Mouse (Mus musculus) liver, postnatal 0 days (tissue): ENCODE measurements around the gene Krt20. TPM values are rescaled to one million over a fixed set of nuclear protein-coding genes. Genes with fewer than 3 reads are reported as not detected.

Source experiments
- ATAC-seq: fragments of 200-750 bp; cut with Nextera tagmentation; 2 replicates; pipeline ENCODE4 v1.8.0; 2017; ENCODE audit warnings: mild to moderate bottlenecking, moderate library complexity
- DNase-seq: peaks from one replicate; pipeline ENCODE4 v3.0.0-alpha.2; 2016
- H3K27ac ChIP-seq: fragments of 300-500 bp; sonication (generic); 2 replicates; pipeline ENCODE4 v1.5.1; 2014; ENCODE audit warnings: antibody characterized with exemption, moderate library complexity, mild to moderate bottlenecking, low read depth
- H3K27me3 ChIP-seq: fragments of 300-500 bp; sonication (generic); 2 replicates; pipeline ENCODE4 v1.6.1; 2014; ENCODE audit warnings: low read length, control low read depth, mixed read lengths; ENCODE audit not compliant: insufficient read depth
- H3K36me3 ChIP-seq: fragments of 300-500 bp; sonication (generic); replicated peaks from 2 replicates; pipeline ENCODE4 v1.6.1; 2014; ENCODE audit warnings: mild to moderate bottlenecking, control low read depth, low read length, moderate library complexity, mixed read lengths; ENCODE audit not compliant: insufficient read depth
- H3K4me1 ChIP-seq: fragments of 300-500 bp; sonication (generic); 2 replicates; pipeline ENCODE4 v1.6.1; 2014; ENCODE audit warnings: antibody characterized with exemption, mild to moderate bottlenecking, control low read depth; ENCODE audit not compliant: insufficient read depth
- H3K4me2 ChIP-seq: fragments of 300-500 bp; sonication (generic); 2 replicates; pipeline ENCODE4 v1.6.1; 2014; ENCODE audit warnings: low read depth, mild to moderate bottlenecking, low read length, moderate library complexity, mixed read lengths
- H3K4me3 ChIP-seq: fragments of 300-500 bp; sonication (generic); 2 replicates; pipeline ENCODE4 v1.5.1; 2014; ENCODE audit warnings: low read depth, low read length
- H3K9ac ChIP-seq: fragments of 300-500 bp; sonication (generic); replicated peaks from 2 replicates; pipeline ENCODE4 v1.6.1; 2014; ENCODE audit warnings: mild to moderate bottlenecking, moderate library complexity
- H3K9me3 ChIP-seq: fragments of 300-500 bp; sonication (generic); 2 replicates; pipeline ENCODE4 v1.6.1; 2016; ENCODE audit warnings: mild to moderate bottlenecking, control low read depth, low read length, mixed read lengths
- CTCF ChIP-seq: sonication (generic); IDR thresholded peaks from 2 replicates; pipeline ENCODE4 v1.5.1; 2016; ENCODE audit warnings: antibody characterized with exemption, low read depth
- EP300 ChIP-seq: IDR thresholded peaks from 2 replicates; pipeline ENCODE4 v1.6.1; 2016; ENCODE audit warnings: antibody characterized with exemption, low read depth, mild to moderate bottlenecking
- WGBS: fragments of 180-500 bp; shearing (Covaris S2); extraction: QIAGEN DNeasy Blood & Tissue Kit; methylation state at CpG from one replicate; pipeline ENCODE4 v1.1.7; 2014; ENCODE audit not compliant: insufficient replicate concordance; 5-methylcytosine and 5-hydroxymethylcytosine counted together
- polyA plus RNA-seq: library from polyadenylated mRNA; unstranded; fragments of >200 nt; fragmentation: Nextera tagmentation; extraction: Ambion mirVana; gene quantifications from 2 replicates; pipeline ENCODE4 v1.2.1, GENCODE M21; 2015

Krt20 gene
- polyA plus RNA-seq, 1 experiment from 2014 or later: 13.3 TPM

- 77% methylated on average over 4 of the region's 4 CpGs for WGBS
- H3K4me2 ChIP-seq: no peak within 1 kb of the TSS
- no peak for ATAC-seq
- DNase-seq: no peak
- no peaks in the 10 kb centered on the region for H3K4me1 ChIP-seq
- no peaks in the 10 kb centered on the region for H3K36me3 ChIP-seq
- H3K27ac ChIP-seq: no peak within 1 kb of the TSS
- no peak within 1 kb of the TSS for H3K4me3 ChIP-seq
- no peak within 1 kb of the TSS for H3K9ac ChIP-seq
- H3K27me3 ChIP-seq: 0 out of 2 replicates have a peak, but pooled peaks cover 4% of the 10 kb centered on the region
- TF ChIP-seq EP300 (no peak), CTCF (no peak)
- no peaks in the 10 kb centered on the region for H3K9me3 ChIP-seq
Measured at GRCm38 (mm10) chr11:99389264-99389663, 48.7 kb downstream of the Krt20 start, which contains the start of gene Krt10. Gene Krt10 (minus strand): TSS chr11:99389364.

DNA sequence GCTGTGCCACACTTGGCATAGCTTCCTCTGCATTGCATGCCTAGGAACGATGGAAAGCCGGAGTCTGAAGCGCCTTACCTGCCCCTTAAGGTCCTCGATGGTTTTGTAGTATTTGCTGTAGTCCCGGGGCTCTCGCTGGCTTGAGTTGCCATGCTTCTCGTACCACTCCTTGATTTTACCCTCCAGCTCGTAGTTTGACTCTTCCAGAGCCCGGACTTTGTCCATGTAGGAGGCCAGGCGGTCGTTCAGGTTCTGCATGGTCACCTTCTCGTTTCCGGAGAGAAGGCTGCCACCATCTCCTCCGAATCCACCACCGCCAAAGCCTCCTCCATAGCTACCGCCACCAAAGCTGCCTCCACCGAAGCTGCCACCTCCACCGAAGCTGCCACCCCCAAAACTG, 49.3 kb downstream of the Krt20 start:
- TF ChIP-seq CTCF: no peak
- no peak for TF ChIP-seq EP300
- Histone ChIP-seq H3K4me3 (no peak overlapping the region), H3K36me3 (no peaks in the 10 kb centered on the region), H3K4me1 (no peaks in the 10 kb centered on the region), H3K9ac (no peak overlapping the region), H3K4me2 (no peak overlapping the region), H3K9me3 (no peaks in the 10 kb centered on the region), H3K27me3 (0 out of 2 replicates have a peak, but pooled peaks cover 4% of the 10 kb centered on the region), H3K27ac (no peak overlapping the region)
- ATAC-seq (no peak), DNase-seq (no peak)
- WGBS: 84% methylated on average over 18 of the region's 18 CpGs

GRCm38 (mm10) chr11:99385813-99386721, 51.9 kb downstream of the Krt20 start:
- TF ChIP-seq CTCF (no peak), EP300 (peak; percentile 32; the same call in 1 of the 2 replicates)
- H3K4me1 ChIP-seq: no peaks in the 10 kb centered on the region
- no peaks in the 10 kb centered on the region for H3K9me3 ChIP-seq
- H3K4me3 ChIP-seq: peak overlapping the region; percentile 60
- H3K4me2 ChIP-seq: peak overlapping the region; percentile 70
- DNase-seq: peak; percentile 87
- peak overlapping the region; percentile 66 for H3K9ac ChIP-seq
- ATAC-seq: peak; percentile 95
- WGBS: 5% methylated on average over 70 of the region's 71 CpGs
- H3K27me3 ChIP-seq: 0 out of 2 replicates have a peak, but pooled peaks cover 4% of the 10 kb centered on the region
- H3K27ac ChIP-seq: peak overlapping the region; percentile 93
- H3K36me3 ChIP-seq: no peaks in the 10 kb centered on the region

DNA sequence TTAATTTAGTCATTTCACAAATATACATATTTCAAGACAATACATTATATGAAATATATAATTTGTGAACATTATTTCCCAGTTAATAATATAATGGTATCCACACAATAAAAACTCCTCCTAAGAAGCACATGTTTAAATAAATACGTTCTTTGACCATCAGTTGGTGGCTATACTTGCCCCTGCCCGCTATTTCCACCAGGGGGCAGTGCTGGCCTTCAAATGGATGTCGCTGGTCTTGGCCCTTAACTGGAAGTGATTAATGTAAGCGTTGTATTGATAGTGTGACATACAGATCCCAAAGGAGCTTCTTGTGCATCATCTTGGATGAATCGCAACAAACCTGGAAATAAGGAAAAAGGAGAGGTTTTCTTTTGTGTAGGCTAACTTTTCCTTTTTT, 58.4 kb downstream of the Krt20 start:
- H3K4me1 ChIP-seq: no peaks in the 10 kb centered on the region
- WGBS: 9% methylated on average over 5 of the region's 5 CpGs
- TF ChIP-seq EP300: no peak
- TF ChIP-seq CTCF: peak; percentile 90

More for the DNA sequence above, 58.4 kb downstream of the Krt20 start:
- DNase-seq (peak; percentile 80), ATAC-seq (no peak)
- Histone ChIP-seq H3K9me3 (no peaks in the 10 kb centered on the region), H3K9ac (no peak overlapping the region), H3K4me3 (no peak overlapping the region), H3K36me3 (no peaks in the 10 kb centered on the region), H3K4me2 (no peak overlapping the region), H3K27ac (no peak overlapping the region), H3K27me3 (no peaks in the 10 kb centered on the region)

Other genes starting within 250 kb of the Krt20 start
- 57.4 and 61.0 TPM in 2 replicates for gene Smarce1, start 207.1 kb downstream of the Krt20 start, polyA plus RNA-seq
- gene Krt222, start 194.1 kb downstream of the Krt20 start, polyA plus RNA-seq: 0.39 and 0.55 TPM in 2 replicates
- not detected in 2 replicates for gene Krt24, start 152.9 kb downstream of the Krt20 start, polyA plus RNA-seq
- 0.11 and 0.14 TPM in 2 replicates for gene Krt25, start 115.2 kb downstream of the Krt20 start, polyA plus RNA-seq
- not detected in 2 replicates for gene Krt26, start 100.2 kb downstream of the Krt20 start, polyA plus RNA-seq
- gene Krt27, start 87.0 kb downstream of the Krt20 start, polyA plus RNA-seq: not detected in 2 replicates
- gene Krt28, start 63.2 kb downstream of the Krt20 start, polyA plus RNA-seq: not detected in 2 replicates
- 6.3 and 7.0 TPM in 2 replicates for gene Krt10, start 48.8 kb downstream of the Krt20 start, polyA plus RNA-seq
- not detected in 2 replicates for gene Krt12, start 15.9 kb downstream of the Krt20 start, polyA plus RNA-seq
- gene Krt23, start 55.0 kb upstream of the Krt20 start, polyA plus RNA-seq: 15.7 and 16.5 TPM in 2 replicates
- gene Krt39, start 83.2 kb upstream of the Krt20 start, polyA plus RNA-seq: not detected in 2 replicates
- gene Krt40, start 105.0 kb upstream of the Krt20 start, polyA plus RNA-seq: not detected in 2 replicates
- gene Krtap3-3, start 112.7 kb upstream of the Krt20 start, polyA plus RNA-seq: not detected in 2 replicates
- gene Krtap3-2, start 118.7 kb upstream of the Krt20 start, polyA plus RNA-seq: not detected in 2 replicates
- gene Gm11939, start 121.3 kb upstream of the Krt20 start, polyA plus RNA-seq: not detected in 2 replicates
- gene Krtap3-1, start 128.5 kb upstream of the Krt20 start, polyA plus RNA-seq: not detected in 2 replicates
- gene Krtap1-5, start 142.9 kb upstream of the Krt20 start, polyA plus RNA-seq: not detected in 2 replicates
- not detected in 2 replicates for gene Krtap1-4, start 145.5 kb upstream of the Krt20 start, polyA plus RNA-seq
- gene Krtap1-3, start 153.2 kb upstream of the Krt20 start, polyA plus RNA-seq: not detected in 2 replicates
- not detected in 2 replicates for gene Krtap9-3, start 160.0 kb upstream of the Krt20 start, polyA plus RNA-seq
- gene Gm11938, start 165.2 kb upstream of the Krt20 start, polyA plus RNA-seq: not detected in 2 replicates
- gene Gm11937, start 172.0 kb upstream of the Krt20 start, polyA plus RNA-seq: not detected in 2 replicates
- gene Krtap2-4, start 176.7 kb upstream of the Krt20 start, polyA plus RNA-seq: not detected in 2 replicates
- not detected in 2 replicates for gene Gm11562, start 182.3 kb upstream of the Krt20 start, polyA plus RNA-seq
- gene Krtap4-1, start 190.1 kb upstream of the Krt20 start, polyA plus RNA-seq: not detected in 2 replicates
- gene Krtap4-2, start 196.9 kb upstream of the Krt20 start, polyA plus RNA-seq: not detected in 2 replicates
- not detected in 2 replicates for gene Krtap4-7, start 205.9 kb upstream of the Krt20 start, polyA plus RNA-seq
- not detected in 2 replicates for gene Gm11555, start 212.1 kb upstream of the Krt20 start, polyA plus RNA-seq
- gene Gm11563, start 220.8 kb upstream of the Krt20 start, polyA plus RNA-seq: not detected in 2 replicates
- not detected in 2 replicates for gene Krtap4-6, start 227.8 kb upstream of the Krt20 start, polyA plus RNA-seq